Mouse (Mus musculus) liver, embryonic 14.5 days (tissue): ENCODE measurements around the gene Muc2. TPM values are rescaled to one million over a fixed set of nuclear protein-coding genes. Genes with fewer than 3 reads are reported as not detected.
A peak's percentile ranks its signal among the peaks of the same experiment; 100 is the strongest.
"Not testable (repeated sequence)": the region's sequence is repeated elsewhere in the genome, so short reads cannot be mapped to it uniquely, and the experiment has no call there.

ENCODE experiments used
- ATAC-seq: fragments of 200-750 bp; cut with Nextera tagmentation; 2 replicates; pipeline ENCODE4 v1.8.0; 2017; ENCODE audit warnings: moderate number of reproducible peaks, mild to moderate bottlenecking, moderate library complexity; ENCODE audit not compliant: insufficient read depth
- DNase-seq, 3 experiments: peaks; one replicate each; pipeline ENCODE4 v3.0.0-alpha.2; 2012 to 2013; ENCODE audit warnings: low read depth in 3 of 3, low spot score in 3 of 3
- H3K27ac ChIP-seq: fragments of 300-500 bp; sonication (generic); 2 replicates; pipeline ENCODE4 v1.5.1; 2014; ENCODE audit warnings: moderate library complexity, mild to moderate bottlenecking, control low read depth, inconsistent platforms
- H3K27me3 ChIP-seq: fragments of 300-500 bp; sonication (generic); 2 replicates; pipeline ENCODE4 v1.6.1; 2014; ENCODE audit warnings: mild to moderate bottlenecking, low read length, moderate library complexity; ENCODE audit not compliant: control insufficient read depth, insufficient read depth
- H3K36me3 ChIP-seq: fragments of 300-500 bp; sonication (generic); replicated peaks from 2 replicates; pipeline ENCODE4 v1.6.1; 2014; ENCODE audit warnings: low read depth; ENCODE audit not compliant: control insufficient read depth, insufficient read depth
- H3K4me1 ChIP-seq, 2 experiments: fragments of 200-500 bp in 1 of 2; fragments of 300-500 bp in 1 of 2; sonication (generic) in 1 of 2; replicated peaks; 2 replicates each; pipeline ENCODE4 v1.6.1; 2012 to 2014; ENCODE audit warnings: antibody characterized with exemption in 1 of 2, inconsistent platforms in 1 of 2, low read length in 1 of 2; ENCODE audit not compliant: control insufficient read depth in 2 of 2, insufficient read depth in 2 of 2
- H3K4me2 ChIP-seq: fragments of 300-500 bp; sonication (generic); 2 replicates; pipeline ENCODE4 v1.6.1; 2014; ENCODE audit warnings: low read depth, mild to moderate bottlenecking, control low read depth, moderate library complexity
- H3K4me3 ChIP-seq, 2 experiments: fragments of 200-500 bp in 1 of 2; fragments of 300-500 bp in 1 of 2; sonication (generic) in 1 of 2; 2 replicates each; pipeline ENCODE4 v1.5.1; 2012 to 2014; ENCODE audit warnings: low read depth in 2 of 2, low read length in 2 of 2, mild to moderate bottlenecking in 2 of 2, control low read depth in 1 of 2, inconsistent platforms in 1 of 2, moderate library complexity in 1 of 2; ENCODE audit not compliant: insufficient read depth in 1 of 2
- H3K9ac ChIP-seq: fragments of 300-500 bp; sonication (generic); replicated peaks from 2 replicates; pipeline ENCODE4 v1.6.1; 2014; ENCODE audit warnings: mild to moderate bottlenecking, control low read depth, moderate library complexity
- H3K9me3 ChIP-seq: fragments of 300-500 bp; sonication (generic); 2 replicates; pipeline ENCODE4 v1.6.1; 2016; ENCODE audit warnings: low read length, mixed read lengths; ENCODE audit not compliant: control insufficient read depth
- CTCF ChIP-seq: IDR thresholded peaks from 2 replicates; pipeline ENCODE4 v1.5.1; 2016; ENCODE audit warnings: antibody characterized with exemption, low read depth, control low read depth
- EP300 ChIP-seq: IDR thresholded peaks from 2 replicates; pipeline ENCODE4 v1.6.1; 2016; ENCODE audit warnings: antibody characterized with exemption, low read depth
- WGBS: fragments of 180-500 bp; shearing (Covaris S2); extraction: QIAGEN DNeasy Blood & Tissue Kit; methylation state at CpG from one replicate; pipeline ENCODE4 v1.1.7; 2014; ENCODE audit not compliant: insufficient replicate concordance; 5-methylcytosine and 5-hydroxymethylcytosine counted together
- polyA plus RNA-seq, 2 experiments: library from polyadenylated mRNA; depleted of rRNA in 1 of 2; stranded (reverse) in 1 of 2; unstranded in 1 of 2; fragments of >200 nt; fragmentation: Nextera tagmentation in 1 of 2; extraction: Ambion mirVana in 1 of 2; gene quantifications; 2 replicates each; pipeline versions ENCODE4 v1.2.1 to v1.2.3; 2012 to 2014

Muc2 gene
- polyA plus RNA-seq, 2 experiments: 0.08 to 0.12 TPM

DNA sequence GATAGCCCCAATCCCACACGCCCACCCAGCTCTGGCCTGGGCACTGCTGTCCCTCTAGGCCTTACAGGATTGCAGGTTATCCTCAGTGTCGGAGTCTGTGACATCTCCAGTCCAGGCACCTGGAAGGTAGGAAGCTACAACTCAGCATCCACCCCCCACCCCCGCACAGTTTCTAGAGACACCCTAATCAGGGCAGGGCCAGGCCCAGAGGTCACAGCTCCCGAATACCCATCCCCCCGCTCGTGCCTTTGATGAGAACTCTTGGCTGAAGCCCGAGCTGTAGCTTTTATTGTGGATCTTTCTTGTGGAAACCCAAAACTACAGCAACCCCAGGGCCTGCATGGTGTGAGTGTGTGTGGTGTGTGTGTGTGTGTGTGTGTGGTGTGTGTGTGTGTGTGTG lies 37.9 kb upstream of the Muc2 start:
- TF ChIP-seq EP300 (no peak), CTCF (no peak)
- H3K36me3 ChIP-seq: no peaks in the 10 kb centered on the region
- no peak for ATAC-seq
- H3K9ac ChIP-seq: no peak overlapping the region
- DNase-seq: peak; percentile 40 to 55 (median 47)
- no peak overlapping the region for H3K4me2 ChIP-seq
- H3K27ac ChIP-seq: no peak overlapping the region
- H3K4me3 ChIP-seq: no peak overlapping the region
- peaks cover 38 to 47% of the 10 kb centered on the region in 2 experiments for H3K4me1 ChIP-seq
- 39% methylated on average over 7 of the region's 7 CpGs for WGBS
- no peaks in the 10 kb centered on the region for H3K9me3 ChIP-seq
- H3K27me3 ChIP-seq: no peaks in the 10 kb centered on the region

DNA sequence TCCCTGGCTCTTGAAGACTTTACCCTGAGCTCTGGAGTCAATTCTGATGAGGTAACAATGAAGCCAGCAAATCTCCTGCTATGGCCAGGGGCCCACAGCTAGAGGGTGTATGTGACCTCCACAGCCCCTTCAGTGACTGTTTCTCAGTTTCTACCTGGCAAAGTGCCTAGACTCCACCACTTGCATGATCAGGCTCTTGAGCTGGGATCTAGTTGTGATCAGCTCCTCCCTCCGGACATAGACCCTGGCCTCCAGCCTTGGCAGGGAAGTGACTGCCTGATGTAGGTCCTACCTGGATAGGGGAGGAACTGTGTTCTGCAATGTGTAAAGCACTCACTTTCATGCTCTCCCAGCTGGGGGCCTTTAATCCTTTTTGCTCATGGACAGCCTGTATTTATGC lies 29.8 kb upstream of the Muc2 start:
- no peak for TF ChIP-seq EP300
- TF ChIP-seq CTCF: no peak
- no peak for ATAC-seq
- Histone ChIP-seq H3K9me3 (no peaks in the 10 kb centered on the region), H3K36me3 (no peaks in the 10 kb centered on the region), H3K4me2 (no peak overlapping the region), H3K4me1 (peaks cover 16 to 24% of the 10 kb centered on the region in 2 experiments), H3K27me3 (no peaks in the 10 kb centered on the region), H3K4me3 (no peak overlapping the region), H3K27ac (no peak overlapping the region), H3K9ac (no peak overlapping the region)
- DNase-seq: no peak
- 73% methylated on average over 1 of the region's 1 CpGs for WGBS

DNA sequence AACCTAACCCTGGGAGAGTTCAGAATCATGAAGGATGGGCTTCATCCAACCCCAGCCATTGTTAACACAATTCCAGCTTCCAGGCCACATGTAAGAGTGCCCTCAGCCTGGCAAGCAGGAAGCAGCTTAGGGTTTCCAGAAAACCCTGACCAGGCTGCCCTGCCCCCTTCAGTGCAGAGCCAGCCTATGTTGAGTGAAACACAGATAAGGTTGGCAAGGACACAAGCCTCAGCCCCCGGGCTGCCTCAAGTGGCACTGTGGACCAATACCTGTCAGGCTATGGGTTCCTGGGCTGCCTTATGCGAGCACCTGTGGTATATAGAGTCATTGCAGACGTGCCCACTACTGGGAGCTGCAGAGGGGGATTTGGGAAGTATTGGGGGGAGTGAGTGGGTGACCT lies 28.7 kb upstream of the Muc2 start:
- peaks cover 6 to 13% of the 10 kb centered on the region in 2 experiments for H3K4me1 ChIP-seq
- H3K36me3 ChIP-seq: no peaks in the 10 kb centered on the region
- TF ChIP-seq CTCF (no peak), EP300 (no peak)
- ATAC-seq (no peak), DNase-seq (no peak)
- H3K9me3 ChIP-seq: no peaks in the 10 kb centered on the region
- 43% methylated on average over 3 of the region's 3 CpGs for whole genome bisulfite sequencing
- H3K4me2 ChIP-seq: no peak overlapping the region
- H3K9ac ChIP-seq: no peak overlapping the region
- H3K27me3 ChIP-seq: no peaks in the 10 kb centered on the region
- H3K27ac ChIP-seq: no peak overlapping the region
- H3K4me3 ChIP-seq: no peak overlapping the region

DNA sequence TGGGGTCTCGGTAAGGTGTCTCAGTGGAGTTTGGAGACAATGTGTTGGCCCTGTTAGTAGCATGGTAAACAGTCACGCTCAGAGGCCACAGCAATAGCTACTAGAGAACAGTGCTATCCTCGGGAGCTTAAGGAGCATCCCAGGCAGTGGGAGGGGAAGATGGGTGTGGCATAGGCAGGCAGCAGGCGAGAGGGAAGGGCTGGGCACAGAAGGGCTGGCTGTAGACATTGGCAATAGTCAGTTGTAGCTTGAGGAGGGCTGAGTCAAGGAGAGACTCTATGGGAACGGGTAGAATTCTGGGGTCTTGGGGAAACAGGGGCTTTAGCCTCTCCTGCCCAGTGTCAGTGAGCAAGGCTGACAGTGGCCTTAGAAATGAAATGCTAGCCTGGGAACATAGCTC lies 27.9 kb upstream of the Muc2 start:
- TF ChIP-seq CTCF (no peak), EP300 (no peak)
- H3K9me3 ChIP-seq: no peaks in the 10 kb centered on the region
- peaks cover 5 to 11% of the 10 kb centered on the region in 2 experiments for H3K4me1 ChIP-seq
- no peak overlapping the region for H3K4me2 ChIP-seq
- H3K36me3 ChIP-seq: no peaks in the 10 kb centered on the region
- DNase-seq (no peak), ATAC-seq (no peak)
- H3K9ac ChIP-seq: no peak overlapping the region
- no peak overlapping the region for H3K27ac ChIP-seq
- H3K27me3 ChIP-seq: no peaks in the 10 kb centered on the region
- no peak overlapping the region for H3K4me3 ChIP-seq
- WGBS: 50% methylated on average over 5 of the region's 5 CpGs

DNA sequence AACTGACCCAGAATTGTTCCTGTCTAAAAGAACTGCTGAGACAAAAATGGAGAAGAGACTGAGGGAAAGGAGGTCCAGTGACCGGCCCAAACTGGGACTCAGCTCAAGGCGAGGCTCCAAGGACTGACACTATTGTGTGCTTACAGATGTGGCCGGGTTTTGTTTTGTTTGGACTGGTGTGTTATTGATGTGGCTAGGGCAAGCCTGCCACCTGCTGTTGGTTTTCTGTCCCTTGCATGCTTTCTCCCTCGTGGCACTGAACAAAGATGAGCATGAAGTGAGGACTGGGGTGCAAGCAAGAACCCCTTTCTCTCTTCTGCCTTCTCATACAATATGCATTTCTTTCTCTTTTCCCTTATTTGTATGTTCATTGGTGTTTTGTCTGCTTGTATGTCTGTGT lies 23.9 kb upstream of the Muc2 start:
- H3K27me3 ChIP-seq: no peaks in the 10 kb centered on the region
- H3K4me1 ChIP-seq: peaks cover 2 to 6% of the 10 kb centered on the region in 2 experiments
- 12% methylated on average over 4 of the region's 4 CpGs for WGBS
- H3K27ac ChIP-seq: no peak overlapping the region
- no peak overlapping the region for H3K4me2 ChIP-seq
- DNase-seq (peak in 2 of 3 experiments; percentile 41 to 45), ATAC-seq (peak; percentile 45; the same call in 1 of the 2 replicates)
- no peak overlapping the region for H3K4me3 ChIP-seq
- H3K9ac ChIP-seq: no peak overlapping the region
- TF ChIP-seq CTCF (peak; percentile 93), EP300 (no peak)
- H3K36me3 ChIP-seq: no peaks in the 10 kb centered on the region
- H3K9me3 ChIP-seq: no peaks in the 10 kb centered on the region

DNA sequence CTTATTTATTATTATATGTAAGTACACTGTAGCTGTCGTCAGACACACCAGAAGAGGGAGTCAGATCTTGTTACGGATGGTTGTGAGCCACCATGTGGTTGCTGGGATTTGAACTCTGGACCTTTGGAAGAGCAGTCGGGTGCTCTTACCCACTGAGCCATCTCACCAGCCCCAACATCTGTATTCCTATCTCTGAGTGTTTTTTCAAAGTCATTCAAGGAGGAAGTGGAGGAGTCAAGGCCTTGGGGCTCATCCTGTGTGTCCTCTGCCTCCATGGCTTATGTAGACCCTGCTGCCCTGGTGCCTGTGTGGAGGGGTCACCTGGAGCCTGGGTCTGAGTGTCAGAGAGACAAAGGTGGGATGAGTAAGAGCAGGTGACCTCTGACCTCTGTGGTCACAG lies 21.0 kb upstream of the Muc2 start:
- DNase-seq, H3K9me3 ChIP-seq, H3K27me3 ChIP-seq, ATAC-seq, H3K36me3 ChIP-seq, H3K4me3 ChIP-seq, H3K27ac ChIP-seq, H3K9ac ChIP-seq, H3K4me2 ChIP-seq: not testable (repeated sequence)
- WGBS: 62% methylated on average over 3 of the region's 3 CpGs
- peaks cover 15 to 18% of the 10 kb centered on the region in 2 experiments for H3K4me1 ChIP-seq
